Mouse (Mus musculus) MEL (cell line): Measurements from ENCODE around the gene Arhgap18.

Experiments used
- CTCF ChIP-seq, 3 experiments: IDR thresholded peaks in 2 of 3; conservative IDR thresholded peaks in 1 of 3; 2 replicates each; pipeline ENCODE4 v1.5.1; 2011 to 2012; ENCODE audit warnings: low read length in 3 of 3, low read depth in 2 of 3, mild to moderate bottlenecking in 2 of 3, improper control_type of control experiment in 1 of 3, inconsistent platforms in 1 of 3, mixed read lengths in 1 of 3, moderate library complexity in 1 of 3; ENCODE audit not compliant: control insufficient read depth in 1 of 3, insufficient read depth in 1 of 3, poor library complexity in 1 of 3, severe bottlenecking in 1 of 3
- E2F4 ChIP-seq: IDR thresholded peaks from 2 replicates; pipeline ENCODE4 v1.6.1; 2011; ENCODE audit warnings: low read depth, low read length, improper control_type of control experiment, borderline replicate concordance
- ELF1 ChIP-seq: IDR thresholded peaks from 2 replicates; pipeline ENCODE4 v1.6.1; 2014; ENCODE audit warnings: low read depth, mild to moderate bottlenecking, inconsistent platforms, low read length, improper control_type of control experiment, moderate library complexity
- EP300 ChIP-seq, 2 experiments: IDR thresholded peaks; 2 replicates each; pipeline ENCODE4 v1.6.1; 2011; ENCODE audit warnings: improper control_type of control experiment in 2 of 2, low read length in 2 of 2, low read depth in 1 of 2, mild to moderate bottlenecking in 1 of 2
- GABPA ChIP-seq: IDR thresholded peaks from 2 replicates; pipeline ENCODE4 v1.6.1; 2012; ENCODE audit warnings: low read depth, mild to moderate bottlenecking, inconsistent platforms, low read length, improper control_type of control experiment, moderate library complexity
- GATA1 ChIP-seq: IDR thresholded peaks from 2 replicates; pipeline ENCODE4 v1.6.1; 2011; ENCODE audit warnings: low read depth, low read length, improper control_type of control experiment
- MEF2A ChIP-seq: IDR thresholded peaks from 2 replicates; pipeline ENCODE4 v1.6.1; 2014; ENCODE audit warnings: low read depth, mild to moderate bottlenecking, inconsistent platforms, low read length, improper control_type of control experiment; ENCODE audit not compliant: poor library complexity, insufficient replicate concordance, severe bottlenecking; ENCODE audit errors: extremely low read depth
- MYB ChIP-seq: IDR thresholded peaks from 2 replicates; pipeline ENCODE4 v1.6.1; 2011; ENCODE audit warnings: mild to moderate bottlenecking, low read depth, low read length, improper control_type of control experiment
- POLR2A ChIP-seq, 2 experiments: IDR thresholded peaks; 2 replicates each; pipeline ENCODE4 v1.6.1; 2011 to 2012; ENCODE audit warnings: low read length in 2 of 2, mild to moderate bottlenecking in 2 of 2, control low read depth in 1 of 2, improper control_type of control experiment in 1 of 2, low read depth in 1 of 2, moderate library complexity in 1 of 2; ENCODE audit not compliant: control insufficient read depth in 1 of 2, insufficient read depth in 1 of 2, poor library complexity in 1 of 2
- RAD21 ChIP-seq: IDR thresholded peaks from 2 replicates; pipeline ENCODE4 v1.6.1; 2011; ENCODE audit warnings: mild to moderate bottlenecking, low read depth, low read length, improper control_type of control experiment
- SMC3 ChIP-seq: IDR thresholded peaks from 2 replicates; pipeline ENCODE4 v1.6.1; 2011; ENCODE audit warnings: low read depth, low read length, improper control_type of control experiment
- TBP ChIP-seq: IDR thresholded peaks from 2 replicates; pipeline ENCODE4 v1.8.0; 2011; ENCODE audit warnings: low read depth, low read length, improper control_type of control experiment
- TCF12 ChIP-seq: IDR thresholded peaks from 2 replicates; pipeline ENCODE4 v1.6.1; 2014; ENCODE audit warnings: low read depth, mild to moderate bottlenecking, inconsistent platforms, low read length, improper control_type of control experiment, moderate library complexity
- USF1 ChIP-seq: IDR thresholded peaks from 2 replicates; pipeline ENCODE4 v1.6.1; 2014; ENCODE audit warnings: low read depth, mild to moderate bottlenecking, inconsistent platforms, low read length, improper control_type of control experiment, moderate library complexity

- TF ChIP-seq CTCF (IDR thresholded peaks at IDR 0.05 in 2 of 3, conservative IDR thresholded peaks at IDR 0.05 in 1 of 3; ENCODE audit: control insufficient read depth in 1 of 3, insufficient read depth in 1 of 3, low read depth in 2 of 3, low read length in 3 of 3, poor library complexity in 1 of 3, severe bottlenecking in 1 of 3) (no peak), TCF12 (no peak), POLR2A (IDR thresholded peaks at IDR 0.05; ENCODE audit: control insufficient read depth in 1 of 2, insufficient read depth in 1 of 2, low read depth in 1 of 2, low read length in 2 of 2, poor library complexity in 1 of 2) (no peak), USF1 (no peak), SMC3 (no peak), E2F4 (no peak), ELF1 (no peak), GABPA (no peak), RAD21 (no peak), GATA1 (no peak), TBP (no peak), MEF2A (no peak), MYB (no peak), EP300 (IDR thresholded peaks at IDR 0.05; ENCODE audit: low read depth in 1 of 2, low read length in 2 of 2) (no peak)
Measured at GRCm38 (mm10) chr10:26912112-26912797, 159.0 kb downstream of the Arhgap18 start.
